Comparison of ENCODE assay signal across 8 mouse cellular contexts in genomic region chr6:56797311-56798151, GRCm38 (mm10). TPM values are rescaled to one million over a fixed set of nuclear protein-coding genes. Genes with fewer than 3 reads are reported as not detected.
DNase-seq lines count a peak whose midpoint lies in the region; ATAC-seq and TF ChIP-seq lines count a peak whose summit lies in the region.

Gene Kbtbd2 (minus strand): TSS chr6:56797813.

- peaks cover 0 to 10% of the 10 kb centered on the region in 2 experiments for H3K36me3 ChIP-seq in CH12.LX (replicated peaks in 1 of 2; ENCODE audit: control insufficient read depth in 1 of 2, insufficient read depth in 1 of 2, low read length in 1 of 2)
- 0 out of 2 replicates have a peak, but pooled peaks cover 4% of the 10 kb centered on the region for H3K36me3 ChIP-seq in forebrain, embryonic 12.5 days (replicated peaks)
- no peaks in the 10 kb centered on the region for H3K36me3 ChIP-seq in liver, postnatal 0 days (replicated peaks; ENCODE audit: insufficient read depth, low read length)
- H3K36me3 ChIP-seq in neural tube, embryonic 14.5 days (ENCODE audit: control insufficient read depth, insufficient read depth, low read length): no peaks in the 10 kb centered on the region

- no peaks in the 10 kb centered on the region for H3K27me3 ChIP-seq in CH12.LX (replicated peaks)
- H3K27me3 ChIP-seq in forebrain, embryonic 12.5 days: no peaks in the 10 kb centered on the region
- no peaks in the 10 kb centered on the region for H3K27me3 ChIP-seq in liver, postnatal 0 days (ENCODE audit: insufficient read depth, low read length)
- no peaks in the 10 kb centered on the region for H3K27me3 ChIP-seq in neural tube, embryonic 14.5 days (ENCODE audit: control insufficient read depth, insufficient read depth, low read length)

- TF ChIP-seq RAD21 in CH12.LX (IDR thresholded peaks at IDR 0.05; ENCODE audit: low read depth, low read length): no peak

- dilution Hi-C loops in CH12.LX (cut with MboI; ENCODE audit: extremely low pct_ligation_motif_present, extremely low pct_unique_long_range_greater_than_20kb, low sequenced_read_pairs): no loop called here

- TF ChIP-seq POLR2A in CH12.LX (IDR thresholded peaks at IDR 0.05; ENCODE audit: low read depth, low read length): peak; percentile 91

- peaks cover 0 to 45% of the 10 kb centered on the region in 2 experiments; a peak in 2 of 4 replicates for H3K4me1 ChIP-seq in CH12.LX (ENCODE audit: control insufficient read depth in 1 of 2, insufficient read depth in 2 of 2)
- H3K4me1 ChIP-seq in forebrain, embryonic 12.5 days: peaks cover 18% of the 10 kb centered on the region
- peaks cover 23% of the 10 kb centered on the region for H3K4me1 ChIP-seq in liver, postnatal 0 days (ENCODE audit: insufficient read depth)
- H3K4me1 ChIP-seq in neural tube, embryonic 14.5 days (ENCODE audit: control insufficient read depth, insufficient read depth, low read length): peaks cover 18% of the 10 kb centered on the region

- no peaks in the 10 kb centered on the region for H3K9me3 ChIP-seq in CH12.LX (replicated peaks; ENCODE audit: low read length)
- H3K9me3 ChIP-seq in forebrain, embryonic 12.5 days: no peaks in the 10 kb centered on the region
- H3K9me3 ChIP-seq in liver, postnatal 0 days (ENCODE audit: low read length): no peaks in the 10 kb centered on the region
- H3K9me3 ChIP-seq in neural tube, embryonic 14.5 days (ENCODE audit: control insufficient read depth, low read length): no peaks in the 10 kb centered on the region

- ATAC-seq in forebrain, embryonic 12.5 days (ENCODE audit: low FRiP score): peak; percentile 95
- peak; percentile 92 for ATAC-seq in liver, postnatal 0 days
- ATAC-seq in neural tube, embryonic 14.5 days (ENCODE audit: low read depth): peak; percentile 96

- TF ChIP-seq CTCF in CH12.LX (conservative IDR thresholded peaks at IDR 0.05 in 1 of 2, IDR thresholded peaks at IDR 0.05 in 1 of 2; ENCODE audit: low read depth in 2 of 2, low read length in 2 of 2): no peak
- TF ChIP-seq CTCF in liver, postnatal 0 days (IDR thresholded peaks at IDR 0.05; ENCODE audit: low read depth): no peak

- in situ Hi-C loops in CH12.LX (cut with MboI; ENCODE audit: low pct_ligation_motif_present, low pct_unique_long_range_greater_than_20kb, low sequenced_read_pairs): no loop called here

- no peak for TF ChIP-seq EP300 in CH12.LX (IDR thresholded peaks at IDR 0.05; ENCODE audit: low read length)
- peak; percentile 36; the same call in 1 of the 2 replicates for TF ChIP-seq EP300 in liver, postnatal 0 days (IDR thresholded peaks at IDR 0.05; ENCODE audit: low read depth)

- peak within 1 kb of the TSS; percentile 95 for H3K9ac ChIP-seq in CH12.LX (ENCODE audit: insufficient read depth, low read depth)
- H3K9ac ChIP-seq in forebrain, embryonic 12.5 days: peak within 1 kb of the TSS; percentile 93
- peak within 1 kb of the TSS; percentile 88 for H3K9ac ChIP-seq in liver, postnatal 0 days (replicated peaks)
- H3K9ac ChIP-seq in neural tube, embryonic 14.5 days (replicated peaks; ENCODE audit: low read depth, low read length): peak within 1 kb of the TSS; percentile 95

- peak; percentile 92 for DNase-seq in CH12.LX (ENCODE audit: extremely low read depth)
- DNase-seq in c-Kit-positive CD71-positive TER-119-negative erythroid progenitor cells, embryonic 14.5 days (ENCODE audit: low read depth): peak; percentile 90
- DNase-seq in heart, postnatal 10 days: peak; percentile 97
- peak; percentile 73 for DNase-seq in large intestine, adult 2 months (ENCODE audit: low read depth, low spot score)
- peak; percentile 94 for DNase-seq in liver, postnatal 0 days
- DNase-seq in testis, postnatal 10 days (ENCODE audit: low spot score): peak; percentile 93

- intact Hi-C loops in heart, postnatal 10 days (cut with DNase I): loop anchor here (5.0 kb wide), 3 partner anchors 35 to 125 kb away; partner anchors contain the start of genes Fkbp9, Nt5c3 and Vmn1r4

- H3K4me2 ChIP-seq in CH12.LX (ENCODE audit: insufficient read depth, low read depth, poor library complexity, severe bottlenecking): peak within 1 kb of the TSS; percentile 95
- peak within 1 kb of the TSS; percentile 68 for H3K4me2 ChIP-seq in forebrain, embryonic 12.5 days
- H3K4me2 ChIP-seq in liver, postnatal 0 days (ENCODE audit: low read depth, low read length): peak within 1 kb of the TSS; percentile 80
- H3K4me2 ChIP-seq in neural tube, embryonic 14.5 days (ENCODE audit: low read depth, low read length): peak within 1 kb of the TSS; percentile 77

- H3K27ac ChIP-seq in CH12.LX (ENCODE audit: insufficient read depth, low read depth): peak within 1 kb of the TSS; percentile 92
- H3K27ac ChIP-seq in forebrain, embryonic 12.5 days: peak within 1 kb of the TSS; percentile 100
- peak within 1 kb of the TSS; percentile 100 for H3K27ac ChIP-seq in liver, postnatal 0 days (ENCODE audit: low read depth)
- peak within 1 kb of the TSS; percentile 99 for H3K27ac ChIP-seq in neural tube, embryonic 14.5 days (ENCODE audit: low read depth, low read length)

- H3K4me3 ChIP-seq in CH12.LX (replicated peaks in 1 of 3; ENCODE audit: low read depth in 2 of 3, low read length in 2 of 3, poor library complexity in 1 of 3): peak within 1 kb of the TSS; percentile 77 to 85 (median 83)
- H3K4me3 ChIP-seq in forebrain, embryonic 12.5 days (replicated peaks): peak within 1 kb of the TSS; percentile 88
- H3K4me3 ChIP-seq in liver, postnatal 0 days (ENCODE audit: low read depth, low read length): peak within 1 kb of the TSS; percentile 79
- peak within 1 kb of the TSS; percentile 77 for H3K4me3 ChIP-seq in neural tube, embryonic 14.5 days (ENCODE audit: low read depth, low read length)

- under 1% methylated on average over 91 of the region's 98 CpGs for WGBS in forebrain, embryonic 12.5 days
- WGBS in large intestine, adult 2 months: under 1% methylated on average over 83 of the region's 98 CpGs
- under 1% methylated on average over 81 of the region's 98 CpGs for WGBS in liver, postnatal 0 days (ENCODE audit: insufficient replicate concordance)
- under 1% methylated on average over 64 of the region's 98 CpGs for WGBS in neural tube, embryonic 14.5 days

- peaks cover 44% of the 10 kb centered on the region for H3K79me2 ChIP-seq in CH12.LX (replicated peaks; ENCODE audit: control insufficient read depth, extremely low read depth, insufficient read depth, poor library complexity, severe bottlenecking)

TF ChIP-seq in CH12.LX, 34 proteins besides CTCF, POLR2A, EP300 and RAD21:
- TF ChIP-seq E2F4 (IDR thresholded peaks at IDR 0.05; ENCODE audit: insufficient replicate concordance, low read depth, low read length) (no peak; the same call in 1 of the 2 replicates), POLR2AphosphoS2 (IDR thresholded peaks at IDR 0.05; ENCODE audit: low read depth, low read length) (0 out of 2 replicates have a peak, but pooled peaks have one; percentile 46), CHD1 (IDR thresholded peaks at IDR 0.05; ENCODE audit: low read depth, low read length) (no peak), TBP (conservative IDR thresholded peaks at IDR 0.05; ENCODE audit: low read depth, low read length) (0 out of 2 replicates have a peak, but pooled peaks have one; percentile 23), ELF1 (IDR thresholded peaks at IDR 0.05; ENCODE audit: low read depth, low read length) (peak; percentile 90), MEF2A (IDR thresholded peaks at IDR 0.05; ENCODE audit: borderline replicate concordance, low read depth, low read length) (no peak), RCOR1 (conservative IDR thresholded peaks at IDR 0.05; ENCODE audit: low read depth, low read length) (no peak), MAZ (IDR thresholded peaks at IDR 0.05; ENCODE audit: low read depth, low read length) (0 out of 2 replicates have a peak, but pooled peaks have one; percentile 18), JUN (IDR thresholded peaks at IDR 0.05; ENCODE audit: insufficient read depth, low read depth, low read length) (no peak), KAT2A (IDR thresholded peaks at IDR 0.05; ENCODE audit: insufficient replicate concordance, low read length) (no peak), HCFC1 (IDR thresholded peaks at IDR 0.05; ENCODE audit: low read depth, low read length) (peak; percentile 65), ETS1 (conservative IDR thresholded peaks at IDR 0.05; ENCODE audit: low read depth, low read length) (no peak), USF1 (IDR thresholded peaks at IDR 0.05; ENCODE audit: low read depth, low read length) (no peak), BHLHE40 (IDR thresholded peaks at IDR 0.05; ENCODE audit: low read depth, low read length) (0 out of 2 replicates have a peak, but pooled peaks have one; percentile 3), MYC (IDR thresholded peaks at IDR 0.05; ENCODE audit: low read depth, low read length) (no peak; the same call in 1 of the 2 replicates), TCF12 (IDR thresholded peaks at IDR 0.05; ENCODE audit: low read depth, low read length) (no peak; the same call in none of the 2 replicates), NELFE (IDR thresholded peaks at IDR 0.05; ENCODE audit: low read depth, low read length) (peak; percentile 86), IRF4 (IDR thresholded peaks at IDR 0.05; ENCODE audit: low read depth, low read length) (peak; percentile 45), UBTF (IDR thresholded peaks at IDR 0.05; ENCODE audit: low read depth, low read length) (0 out of 2 replicates have a peak, but pooled peaks have one; percentile 37), ZKSCAN1 (IDR thresholded peaks at IDR 0.05; ENCODE audit: borderline replicate concordance, low read depth, low read length) (no peak), SMC3 (IDR thresholded peaks at IDR 0.05; ENCODE audit: low read depth, low read length) (no peak), MAX (IDR thresholded peaks at IDR 0.05; ENCODE audit: low read length) (peak; percentile 63; the same call in 1 of the 2 replicates), NRF1 (IDR thresholded peaks at IDR 0.05; ENCODE audit: low read depth, low read length) (peak; percentile 95), CHD2 (IDR thresholded peaks at IDR 0.05; ENCODE audit: low read length) (no peak), ZMIZ1 (IDR thresholded peaks at IDR 0.05; ENCODE audit: low read depth, low read length) (peak; percentile 69; the same call in 1 of the 2 replicates), MXI1 (IDR thresholded peaks at IDR 0.05; ENCODE audit: low read depth, low read length) (no peak)

RNA-seq across cellular contexts. Expression of gene Kbtbd2, which starts in this region (rescaled TPM):
- total RNA-seq in CH12.LX (2012; rRNA removed) (11.0 and 13.3 TPM in 2 replicates), CH12.LX (2014; rRNA removed) (29.5 and 34.2 TPM in 2 replicates)
- 8.4 and 9.3 TPM in 2 replicates for polyA plus RNA-seq in CH12.LX (2012; ENCODE audit: insufficient read length, low read depth)
- 42.1 and 44.6 TPM in 2 replicates for polyA plus RNA-seq in forebrain, embryonic 12.5 days (2016; fragmentation: Nextera tagmentation; extraction: Ambion mirVana)
- total RNA-seq in heart, postnatal 10 days (2021): 10 to 100 TPM; 38.3 to 43.1 TPM
- 6.1 and 7.0 TPM in 2 replicates for polyA plus RNA-seq in large intestine, adult 2 months (2012; rRNA removed)
- polyA plus RNA-seq in liver, postnatal 0 days (2015; fragmentation: Nextera tagmentation; extraction: Ambion mirVana): 8.3 and 9.8 TPM in 2 replicates
- polyA plus RNA-seq in neural tube, embryonic 14.5 days (2014; fragmentation: Nextera tagmentation; extraction: Ambion mirVana): 32.8 and 35.4 TPM in 2 replicates

Comparison
In these comparisons a context has a peak if more than half of its experiments do, and no peak if none do; other contexts are left out.
1. Peak in every context shown above with its lines: DNase-seq, ATAC-seq, H3K4me3 ChIP-seq and H3K27ac ChIP-seq.